Mouse (Mus musculus) midbrain, embryonic 16.5 days (tissue): ENCODE measurements at regions not wholly inside any gene's neighbourhood (a gene's known extent, or its start where the extent isn't known, plus 50 kb on each side); places are given as distances from the start of the nearest gene placed in this dataset.

Experiments used
- ATAC-seq: fragments of 200-750 bp; cut with Nextera tagmentation; 2 replicates; pipeline ENCODE4 v1.8.0; 2017; ENCODE audit warnings: moderate TSS enrichment
- H3K27ac ChIP-seq: fragments of 300-500 bp; sonication (generic); 2 replicates; pipeline ENCODE4 v1.5.1; 2014; ENCODE audit warnings: mild to moderate bottlenecking, low read length, mixed read lengths
- H3K27me3 ChIP-seq: fragments of 300-500 bp; sonication (generic); 2 replicates; pipeline ENCODE4 v1.6.1; 2014; ENCODE audit warnings: low read depth, low read length, mixed read lengths; ENCODE audit not compliant: control insufficient read depth, insufficient read depth
- H3K36me3 ChIP-seq: fragments of 300-500 bp; sonication (generic); 2 replicates; pipeline ENCODE4 v1.6.1; 2014; ENCODE audit warnings: mild to moderate bottlenecking, low read length, moderate library complexity, mixed read lengths; ENCODE audit not compliant: control insufficient read depth, insufficient read depth
- H3K4me1 ChIP-seq: fragments of 300-500 bp; sonication (generic); 2 replicates; pipeline ENCODE4 v1.6.1; 2014; ENCODE audit warnings: mild to moderate bottlenecking, low read length, mixed read lengths; ENCODE audit not compliant: control insufficient read depth, insufficient read depth
- H3K4me2 ChIP-seq: fragments of 300-500 bp; sonication (generic); 2 replicates; pipeline ENCODE4 v1.6.1; 2014; ENCODE audit warnings: mild to moderate bottlenecking, low read length, mixed read lengths
- H3K4me3 ChIP-seq: fragments of 300-500 bp; sonication (generic); 2 replicates; pipeline ENCODE4 v1.5.1; 2014; ENCODE audit warnings: low read depth, mild to moderate bottlenecking, low read length, moderate library complexity, mixed read lengths
- H3K9ac ChIP-seq: fragments of 300-500 bp; sonication (generic); 2 replicates; pipeline ENCODE4 v1.6.1; 2014; ENCODE audit warnings: low read depth, low read length, mixed read lengths
- H3K9me3 ChIP-seq: fragments of 300-500 bp; sonication (generic); replicated peaks from 2 replicates; pipeline ENCODE4 v1.6.1; 2014; ENCODE audit warnings: mild to moderate bottlenecking, low read length, mixed read lengths; ENCODE audit not compliant: control insufficient read depth, poor library complexity, severe bottlenecking
- WGBS: fragments of 180-500 bp; shearing (Covaris S2); extraction: QIAGEN DNeasy Blood & Tissue Kit; methylation state at CpG from one replicate; pipeline ENCODE4 v1.1.7; 2014; 5-methylcytosine and 5-hydroxymethylcytosine counted together

GRCm38 (mm10) chr1:51682273-51682672 lies 204.0 kb upstream of the Nabp1 start:
- Histone ChIP-seq H3K27me3 (no peaks in the 10 kb centered on the region), H3K36me3 (no peaks in the 10 kb centered on the region), H3K9ac (no peak overlapping the region), H3K4me3 (no peak overlapping the region), H3K4me1 (peaks cover 2% of the 10 kb centered on the region; the same call in 1 of the 2 replicates), H3K9me3 (no peaks in the 10 kb centered on the region), H3K4me2 (no peak overlapping the region), H3K27ac (no peak overlapping the region)
- ATAC-seq, result no peak
- WGBS, result 79% methylated on average over 5 of the region's 5 CpGs

DNA sequence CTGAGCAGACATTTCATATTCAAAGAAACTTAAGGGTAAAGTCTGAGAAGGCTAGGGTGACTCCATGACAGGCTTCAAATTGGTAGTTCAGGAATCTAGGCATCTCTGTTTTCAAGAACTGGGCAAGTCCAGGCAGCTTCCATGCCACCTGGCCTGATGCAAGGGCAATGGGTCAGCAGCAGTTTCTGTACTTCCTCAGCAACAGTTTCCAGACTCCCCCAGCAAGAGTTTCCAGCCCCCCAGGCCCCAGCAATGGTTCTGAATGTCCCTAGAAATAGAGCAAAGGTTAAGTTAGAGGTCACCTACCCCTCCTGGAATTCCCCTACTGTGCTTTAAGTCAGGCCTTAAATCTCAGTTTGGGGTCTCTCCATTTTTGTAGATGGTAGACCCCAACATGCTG lies 203.6 kb upstream of the Nabp1 start:
- Histone ChIP-seq H3K9me3 (no peaks in the 10 kb centered on the region), H3K27ac (no peak overlapping the region), H3K4me1 (no peaks in the 10 kb centered on the region), H3K4me3 (no peak overlapping the region), H3K27me3 (no peaks in the 10 kb centered on the region), H3K9ac (no peak overlapping the region), H3K36me3 (no peaks in the 10 kb centered on the region), H3K4me2 (no peak overlapping the region)
- ATAC-seq, result no peak

- H3K4me3 ChIP-seq, result no peak overlapping the region
- H3K4me2 ChIP-seq, result no peak overlapping the region
- no peak overlapping the region for H3K9ac ChIP-seq
- 82% methylated on average over 6 of the region's 6 CpGs for WGBS
- no peaks in the 10 kb centered on the region for H3K27me3 ChIP-seq
- no peak overlapping the region for H3K27ac ChIP-seq
- no peaks in the 10 kb centered on the region for H3K36me3 ChIP-seq
- ATAC-seq, result no peak
- no peaks in the 10 kb centered on the region for H3K4me1 ChIP-seq
- no peaks in the 10 kb centered on the region for H3K9me3 ChIP-seq
Observed at GRCm38 (mm10) chr1:51680725-51681124, 202.5 kb upstream of the Nabp1 start.

- H3K4me2 ChIP-seq, result no peak overlapping the region
- no peaks in the 10 kb centered on the region for H3K27me3 ChIP-seq
- H3K27ac ChIP-seq, result no peak overlapping the region
- no peaks in the 10 kb centered on the region for H3K4me1 ChIP-seq
- ATAC-seq, result no peak
- H3K36me3 ChIP-seq, result no peaks in the 10 kb centered on the region
- no peak overlapping the region for H3K4me3 ChIP-seq
- no peaks in the 10 kb centered on the region for H3K9me3 ChIP-seq
- no peak overlapping the region for H3K9ac ChIP-seq
- WGBS, result 70% methylated on average over 6 of the region's 6 CpGs
Observed at GRCm38 (mm10) chr1:51678290-51678928, 200.2 kb upstream of the Nabp1 start.

GRCm38 (mm10) chr1:51677802-51678201 lies 199.6 kb upstream of the Nabp1 start:
- H3K4me3 ChIP-seq, result no peak overlapping the region
- H3K27me3 ChIP-seq, result no peaks in the 10 kb centered on the region
- H3K4me2 ChIP-seq, result no peak overlapping the region
- no peaks in the 10 kb centered on the region for H3K36me3 ChIP-seq
- no peak for ATAC-seq
- H3K27ac ChIP-seq, result no peak overlapping the region
- 40% methylated on average over 5 of the region's 5 CpGs for WGBS
- no peaks in the 10 kb centered on the region for H3K4me1 ChIP-seq
- no peaks in the 10 kb centered on the region for H3K9me3 ChIP-seq
- no peak overlapping the region for H3K9ac ChIP-seq

GRCm38 (mm10) chr1:51671691-51672090 lies 193.5 kb upstream of the Nabp1 start:
- no peak for ATAC-seq
- Histone ChIP-seq H3K4me3 (no peak overlapping the region), H3K4me1 (no peaks in the 10 kb centered on the region), H3K9me3 (no peaks in the 10 kb centered on the region), H3K9ac (no peak overlapping the region), H3K27ac (no peak overlapping the region), H3K4me2 (no peak overlapping the region), H3K36me3 (no peaks in the 10 kb centered on the region), H3K27me3 (no peaks in the 10 kb centered on the region)
- 71% methylated on average over 1 of the region's 1 CpGs for WGBS

DNA sequence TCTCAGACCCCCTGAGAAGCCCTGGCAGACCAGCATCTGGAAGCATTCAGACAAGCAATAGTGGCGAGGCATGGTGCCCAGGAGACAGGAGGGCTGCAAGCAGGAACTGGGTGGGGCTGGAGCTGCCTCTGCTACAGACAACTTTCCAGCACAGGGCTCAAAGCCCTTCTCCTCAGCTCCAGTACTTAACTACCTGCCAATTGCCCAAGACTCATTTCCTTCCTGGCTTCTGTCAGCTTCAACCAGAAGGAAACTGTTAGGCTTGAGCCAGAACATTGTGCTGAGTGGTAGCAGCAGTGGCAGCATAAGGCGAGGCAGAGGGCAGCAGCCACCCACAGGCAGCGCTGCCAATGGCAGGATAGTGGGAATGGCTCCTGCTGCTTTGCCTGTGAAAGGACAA lies 193.1 kb upstream of the Nabp1 start:
- H3K9ac ChIP-seq, result no peak overlapping the region
- H3K36me3 ChIP-seq, result no peaks in the 10 kb centered on the region
- no peaks in the 10 kb centered on the region for H3K4me1 ChIP-seq
- ATAC-seq, result peak; percentile 39; the same call in 1 of the 2 replicates
- WGBS, result 52% methylated on average over 3 of the region's 3 CpGs
- H3K27me3 ChIP-seq, result no peaks in the 10 kb centered on the region
- no peak overlapping the region for H3K4me2 ChIP-seq
- no peak overlapping the region for H3K27ac ChIP-seq
- H3K9me3 ChIP-seq, result no peaks in the 10 kb centered on the region
- H3K4me3 ChIP-seq, result no peak overlapping the region

DNA sequence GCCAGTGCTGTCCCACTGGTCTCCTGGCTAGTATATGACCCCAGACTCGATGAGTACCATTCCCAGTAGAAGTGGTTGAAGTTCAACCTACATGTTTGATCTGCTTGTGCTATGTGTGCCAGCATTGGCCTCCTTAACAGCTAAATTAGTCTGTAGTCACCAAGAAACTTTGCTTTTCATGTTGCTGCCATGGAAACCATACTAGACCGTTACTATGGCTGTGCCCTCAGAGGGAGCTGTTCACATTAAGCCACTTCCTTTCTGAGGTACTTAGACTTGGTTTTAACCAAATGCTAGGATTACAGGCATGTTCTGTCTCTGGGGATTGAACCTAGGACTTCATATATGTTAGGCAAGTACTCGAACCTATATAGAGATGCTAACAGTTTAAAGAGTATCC lies 191.8 kb upstream of the Nabp1 start:
- no peak overlapping the region for H3K4me3 ChIP-seq
- H3K4me1 ChIP-seq, result no peaks in the 10 kb centered on the region
- no peaks in the 10 kb centered on the region for H3K27me3 ChIP-seq
- no peaks in the 10 kb centered on the region for H3K36me3 ChIP-seq
- H3K27ac ChIP-seq, result no peak overlapping the region
- no peaks in the 10 kb centered on the region for H3K9me3 ChIP-seq
- H3K4me2 ChIP-seq, result no peak overlapping the region
- no peak overlapping the region for H3K9ac ChIP-seq
- ATAC-seq, result no peak
- WGBS, result 57% methylated on average over 3 of the region's 3 CpGs

DNA sequence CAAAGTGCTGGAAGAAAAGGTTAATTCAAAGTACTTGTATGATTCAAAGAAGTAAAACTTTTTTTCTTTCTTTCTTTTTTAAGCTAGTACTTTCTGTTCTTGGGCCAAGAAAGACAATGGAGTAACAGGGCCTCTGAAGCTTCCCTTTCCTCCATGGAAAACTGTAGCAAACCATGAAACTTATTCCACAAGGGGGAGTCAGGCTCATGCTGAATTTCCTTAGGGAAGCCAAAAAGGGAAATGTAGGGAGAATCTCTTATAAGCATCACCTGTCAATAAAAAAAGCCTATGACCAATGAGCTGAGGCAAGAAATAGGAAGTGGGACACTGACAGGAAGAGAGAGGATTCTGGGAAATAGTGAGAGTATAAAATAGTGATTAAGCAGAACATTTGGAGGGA lies 190.7 kb upstream of the Nabp1 start:
- Histone ChIP-seq H3K4me3 (no peak overlapping the region), H3K9me3 (no peaks in the 10 kb centered on the region), H3K27ac (no peak overlapping the region), H3K9ac (no peak overlapping the region), H3K27me3 (no peaks in the 10 kb centered on the region), H3K4me2 (no peak overlapping the region), H3K4me1 (no peaks in the 10 kb centered on the region), H3K36me3 (no peaks in the 10 kb centered on the region)
- ATAC-seq, result no peak
